Mouse (Mus musculus) C2C12 (cell line): ENCODE results near the gene Tmem8b. TPM values are rescaled to one million over a fixed set of nuclear protein-coding genes. Genes with fewer than 3 reads are reported as not detected.

Experiments
- H3K27me3 ChIP-seq: one replicate; pipeline ENCODE4 v1.6.1; 2011; ENCODE audit not compliant: control insufficient read depth, insufficient read depth, insufficient read length
- H3K36me3 ChIP-seq: one replicate; pipeline ENCODE4 v1.6.1; 2011; ENCODE audit not compliant: control insufficient read depth, insufficient read depth
- H3K4me3 ChIP-seq: one replicate; pipeline ENCODE4 v1.5.1; 2011; ENCODE audit warnings: mild to moderate bottlenecking, control low read depth; ENCODE audit not compliant: poor library complexity, insufficient read depth, severe bottlenecking
- H3K79me2 ChIP-seq: one replicate; pipeline ENCODE4 v1.6.1; 2011; ENCODE audit not compliant: control insufficient read depth, insufficient read depth
- H3K79me3 ChIP-seq: one replicate; pipeline ENCODE4 v1.6.1; 2011; ENCODE audit warnings: low read depth, control low read depth
- H3ac ChIP-seq: one replicate; pipeline ENCODE3; 2011; ENCODE audit warnings: low read depth; ENCODE audit not compliant: control insufficient read depth, insufficient read length
- CEBPB ChIP-seq: IDR thresholded peaks from one replicate; pipeline ENCODE4 v1.6.1; 2011; ENCODE audit warnings: low read depth, mild to moderate bottlenecking, control low read depth, moderate library complexity
- CTCF ChIP-seq: IDR thresholded peaks from one replicate; pipeline ENCODE4 v1.5.1; 2011; ENCODE audit not compliant: control insufficient read depth, insufficient read depth, insufficient read length
- FOSL1 ChIP-seq: IDR thresholded peaks from one replicate; pipeline ENCODE4 v1.8.0; 2011; ENCODE audit warnings: mild to moderate bottlenecking, low read length; ENCODE audit not compliant: poor library complexity, insufficient read depth, severe bottlenecking
- MAX ChIP-seq: IDR thresholded peaks from one replicate; pipeline ENCODE4 v1.6.1; 2011; ENCODE audit warnings: mild to moderate bottlenecking, control low read depth
- MYOD1 ChIP-seq: IDR thresholded peaks from one replicate; pipeline ENCODE4 v1.6.1; 2011; ENCODE audit warnings: low read depth; ENCODE audit not compliant: control insufficient read depth, insufficient read length
- MYOG ChIP-seq: IDR thresholded peaks from one replicate; pipeline ENCODE4 v1.6.1; 2011; ENCODE audit not compliant: control insufficient read depth, insufficient read length; ENCODE audit errors: extremely low read depth
- USF1 ChIP-seq: IDR thresholded peaks from one replicate; pipeline ENCODE4 v1.6.1; 2011; ENCODE audit warnings: low read depth, mild to moderate bottlenecking, control low read depth, moderate library complexity
- polyA plus RNA-seq: library from polyadenylated mRNA; unstranded; fragments of >200 nt; fragmentation: generic; extraction: Trizol; gene quantifications from one replicate; pipeline ENCODE4 v1.2.1, GENCODE M21; 2012; ENCODE audit warnings: missing spikeins

Tmem8b gene
- polyA plus RNA-seq, 1 experiment: 0.16 TPM

GRCm38 (mm10) chr4:43696561-43696960 is 27.8 kb downstream of the Tmem8b start:
- Histone ChIP-seq H3K4me3 (no peak overlapping the region), H3K79me2 (no peaks in the 10 kb centered on the region)
- TF ChIP-seq CEBPB (no peak), MYOG (no peak), MAX (peak; percentile 20), USF1 (no peak), MYOD1 (peak; percentile 38), CTCF (no peak)

GRCm38 (mm10) chr4:43700707-43701106 is 31.9 kb downstream of the Tmem8b start, which contains the start of gene Olfr70:
Olfr70 (minus strand) TSS chr4:43700807.
- Histone ChIP-seq H3K79me3 (no peaks in the 10 kb centered on the region), H3K27me3 (peaks cover 22% of the 10 kb centered on the region), H3K79me2 (no peaks in the 10 kb centered on the region), H3ac (no peak within 1 kb of the TSS), H3K4me3 (no peak within 1 kb of the TSS), H3K36me3 (no peaks in the 10 kb centered on the region)
- TF ChIP-seq FOSL1 (no peak), CEBPB (no peak), CTCF (no peak), MYOG (no peak), MYOD1 (no peak), MAX (no peak), USF1 (no peak)

More at GRCm38 (mm10) chr4:43696561-43696960, 27.8 kb downstream of the Tmem8b start:
- Histone ChIP-seq H3K27me3 (peaks cover 3% of the 10 kb centered on the region), H3K36me3 (no peaks in the 10 kb centered on the region), H3ac (no peak overlapping the region), H3K79me3 (no peaks in the 10 kb centered on the region)

DNA sequence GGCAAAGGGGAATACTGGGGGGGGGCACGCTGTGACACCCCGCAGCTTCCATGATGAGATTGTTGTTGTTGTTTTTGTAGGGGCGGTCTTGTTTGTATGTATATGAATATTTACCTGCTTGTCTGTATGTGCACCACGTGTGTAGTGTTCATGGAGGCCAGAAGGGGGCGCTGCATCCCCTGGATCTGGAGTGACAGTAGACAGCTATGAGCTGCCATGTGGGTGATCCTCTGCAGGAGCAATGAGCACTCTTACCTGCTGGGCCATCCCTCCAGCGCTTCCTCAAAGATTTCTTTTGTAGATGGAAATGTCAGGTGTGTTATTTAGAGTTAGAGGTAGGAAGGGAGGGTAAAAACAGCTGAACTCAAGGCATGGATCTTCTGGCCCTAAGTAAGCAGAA is 34.7 kb downstream of the Tmem8b start:
- Histone ChIP-seq H3K79me2 (no peaks in the 10 kb centered on the region), H3K36me3 (no peaks in the 10 kb centered on the region), H3ac (no peak overlapping the region), H3K4me3 (no peak overlapping the region), H3K27me3 (peaks cover 50% of the 10 kb centered on the region), H3K79me3 (no peaks in the 10 kb centered on the region)
- TF ChIP-seq MYOG (no peak), CTCF (no peak), FOSL1 (no peak), MAX (no peak)

- H3K79me3 ChIP-seq: no peaks in the 10 kb centered on the region
- H3K79me2 ChIP-seq: no peaks in the 10 kb centered on the region
- no peak overlapping the region for H3K4me3 ChIP-seq
- no peaks in the 10 kb centered on the region for H3K36me3 ChIP-seq
- no peak overlapping the region for H3ac ChIP-seq
- peaks cover 53% of the 10 kb centered on the region for H3K27me3 ChIP-seq
- no peak for TF ChIP-seq CTCF
- no peak for TF ChIP-seq MYOD1
- no peak for TF ChIP-seq FOSL1
- TF ChIP-seq MAX: no peak
- no peak for TF ChIP-seq USF1
- no peak for TF ChIP-seq CEBPB
- no peak for TF ChIP-seq MYOG
These were observed 35.1 kb downstream of the Tmem8b start for GRCm38 (mm10) chr4:43703851-43704250.

- peaks cover 65% of the 10 kb centered on the region for H3K27me3 ChIP-seq
- H3K79me2 ChIP-seq: no peaks in the 10 kb centered on the region
- no peaks in the 10 kb centered on the region for H3K36me3 ChIP-seq
- no peaks in the 10 kb centered on the region for H3K79me3 ChIP-seq
- H3ac ChIP-seq: no peak overlapping the region
- no peak for TF ChIP-seq MYOD1
- no peak for TF ChIP-seq MAX
- no peak for TF ChIP-seq USF1
- TF ChIP-seq FOSL1: no peak
- TF ChIP-seq MYOG: no peak
- no peak for TF ChIP-seq CTCF
- no peak for TF ChIP-seq CEBPB
- no peak overlapping the region for H3K4me3 ChIP-seq
These were observed 37.2 kb downstream of the Tmem8b start for GRCm38 (mm10) chr4:43705991-43706390.

GRCm38 (mm10) chr4:43709869-43710268 is 41.1 kb downstream of the Tmem8b start, which contains the start of gene Olfr71:
Olfr71 (minus strand) TSS chr4:43710255.
- peak; percentile 27 for TF ChIP-seq CEBPB
- no peak for TF ChIP-seq MAX
- no peak within 1 kb of the TSS for H3K4me3 ChIP-seq
- no peaks in the 10 kb centered on the region for H3K36me3 ChIP-seq
- H3K79me2 ChIP-seq: no peaks in the 10 kb centered on the region
- H3ac ChIP-seq: no peak within 1 kb of the TSS
- H3K79me3 ChIP-seq: no peaks in the 10 kb centered on the region
- H3K27me3 ChIP-seq: peaks cover 56% of the 10 kb centered on the region
